Mouse (Mus musculus) left cerebral cortex, adult 8-10 months (tissue): Measurements from ENCODE around the gene Insm1. TPM values are rescaled to one million over a fixed set of nuclear protein-coding genes. Genes with fewer than 3 reads are reported as not detected.

ENCODE experiments used
- DNase-seq, 2 experiments: peaks; one replicate each; pipeline ENCODE4 v3.0.0; 2022; ENCODE audit warnings: low spot score in 2 of 2
- total RNA-seq, 4 experiments: library from RNA; stranded (reverse); gene quantifications; 2 replicates each; pipeline ENCODE4 v1.2.4; 2022

Insm1 gene
- total RNA-seq, 4 experiments from 2014 or later, result 4.7 to 5.9 (median 5.8) TPM

DNA sequence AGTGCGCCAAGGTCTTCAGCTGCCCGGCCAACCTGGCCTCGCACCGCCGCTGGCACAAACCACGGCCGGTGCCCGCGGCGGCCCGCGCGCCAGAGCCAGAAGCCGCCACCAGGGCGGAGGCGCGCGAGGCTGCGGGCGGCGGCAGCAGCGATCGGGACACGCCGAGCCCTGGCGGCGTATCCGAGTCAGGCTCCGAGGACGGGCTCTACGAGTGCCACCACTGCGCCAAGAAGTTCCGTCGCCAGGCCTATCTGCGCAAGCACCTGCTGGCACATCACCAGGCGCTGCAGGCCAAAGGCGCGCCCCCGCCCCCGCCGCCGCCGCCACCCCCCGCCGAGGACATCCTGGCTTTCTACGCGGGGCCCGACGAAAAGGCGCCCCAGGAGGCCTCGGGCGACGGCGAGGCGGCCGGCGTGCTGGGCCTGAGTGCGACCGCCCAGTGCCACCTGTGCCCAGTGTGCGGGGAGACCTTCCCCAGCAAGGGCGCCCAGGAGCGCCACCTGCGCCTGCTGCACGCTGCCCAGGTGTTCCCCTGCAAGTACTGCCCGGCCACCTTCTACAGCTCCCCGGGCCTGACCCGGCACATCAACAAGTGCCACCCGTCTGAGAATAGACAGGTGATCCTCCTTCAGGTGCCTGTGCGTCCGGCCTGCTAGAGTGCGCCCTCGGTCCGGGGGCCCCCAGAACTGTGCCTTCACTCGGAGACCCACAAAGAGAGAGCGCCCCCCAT lies 1.6 kb downstream of the Insm1 start:
- peak in 1 of 2 experiments; percentile 28 for DNase-seq

DNA sequence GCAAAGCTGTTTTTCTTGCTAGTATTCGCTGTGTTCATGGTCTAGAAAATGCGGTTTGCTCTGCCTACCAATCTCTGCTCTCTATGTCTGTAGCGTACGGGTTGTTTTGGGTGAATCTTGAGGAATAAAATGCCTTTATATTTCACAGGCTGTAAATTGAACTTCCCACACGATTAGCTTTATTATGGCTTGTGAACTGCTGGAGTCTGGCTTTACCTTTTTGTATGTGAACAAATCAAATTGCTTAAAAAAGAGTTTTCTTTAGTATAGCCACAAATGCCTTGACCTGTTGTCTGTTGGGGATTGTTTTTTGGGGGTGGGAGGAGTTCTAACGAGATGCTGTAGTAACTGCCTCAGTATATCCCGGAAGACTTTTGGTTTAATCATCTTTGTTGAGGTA lies 2.4 kb downstream of the Insm1 start:
- no peak for DNase-seq

DNA sequence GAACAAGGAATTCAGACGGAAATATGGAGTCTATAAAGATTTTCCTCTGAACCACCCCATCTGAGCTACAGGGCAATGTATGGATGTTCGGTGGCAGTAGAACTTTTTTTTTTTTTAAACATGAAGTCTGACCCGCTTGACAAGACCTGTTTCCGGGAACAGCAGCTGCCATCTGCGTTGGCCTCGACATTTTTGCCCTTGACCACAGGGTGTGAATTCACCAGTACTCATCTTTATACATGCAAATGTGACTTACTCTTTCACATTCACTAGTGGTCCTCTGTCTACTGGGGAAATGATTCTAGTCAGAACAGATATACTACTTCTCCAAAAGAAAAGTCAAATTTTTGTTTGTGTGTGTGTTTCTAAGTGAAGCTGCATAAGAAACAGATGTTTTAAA lies 4.1 kb downstream of the Insm1 start:
- DNase-seq, result no peak

DNA sequence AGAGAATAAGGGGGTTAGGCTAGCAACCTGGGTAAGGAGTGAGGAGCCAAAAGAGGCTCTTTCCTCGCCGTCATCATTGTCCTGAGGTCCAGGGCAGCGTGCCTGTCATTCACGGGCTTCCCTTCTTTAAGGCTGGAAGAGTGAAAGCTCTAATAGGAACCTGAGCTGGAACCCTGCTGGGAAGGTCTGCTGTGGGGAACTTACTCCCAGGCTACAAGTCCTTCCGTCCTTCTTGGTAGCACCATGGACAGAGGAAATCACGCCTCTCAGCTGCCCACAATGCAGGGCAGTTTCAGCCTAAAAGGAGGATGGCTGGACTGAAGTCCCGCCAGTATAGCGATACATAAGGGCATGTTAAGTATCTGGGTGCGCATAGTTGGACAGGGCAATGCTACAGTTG lies 4.8 kb downstream of the Insm1 start:
- DNase-seq, result no peak

DNA sequence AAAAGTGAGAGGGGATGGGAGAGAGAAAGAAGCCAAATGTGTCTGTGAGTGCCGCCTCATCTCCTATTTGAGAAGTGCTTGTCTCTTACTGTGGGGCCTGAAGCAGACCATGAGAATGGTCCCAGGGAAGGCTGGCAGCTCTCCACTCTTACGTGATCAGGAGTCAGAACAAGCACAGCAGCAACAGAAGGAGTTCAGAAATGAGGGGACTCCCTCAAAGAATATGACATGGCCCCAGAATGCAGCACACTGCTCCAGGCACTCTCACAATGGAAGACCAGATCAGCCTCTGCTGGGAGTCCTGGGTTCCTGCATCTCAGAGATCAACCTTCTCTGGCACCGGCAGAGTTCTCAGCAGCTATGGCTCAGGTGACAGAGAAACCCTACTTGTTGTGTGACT lies 5.9 kb downstream of the Insm1 start:
- DNase-seq, result no peak

DNA sequence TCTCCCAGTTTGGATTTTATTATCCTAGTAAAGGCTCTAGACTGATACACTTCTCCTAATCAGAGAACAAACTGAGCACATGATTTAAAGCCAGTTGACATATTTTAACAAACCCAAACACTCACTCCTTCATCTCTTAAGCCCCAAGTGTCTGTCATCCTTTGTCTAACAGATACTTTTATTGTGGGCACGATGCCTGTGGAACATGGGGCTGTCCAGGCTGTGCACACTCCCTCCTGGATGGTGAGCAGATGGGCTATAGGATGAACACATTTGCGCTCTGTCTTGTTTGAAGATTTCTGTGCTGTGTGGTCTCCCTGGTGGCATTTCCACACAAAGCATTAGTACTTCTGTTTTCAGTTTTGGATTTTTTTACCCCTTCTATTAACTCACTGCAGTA lies 6.7 kb downstream of the Insm1 start:
- no peak for DNase-seq

DNA sequence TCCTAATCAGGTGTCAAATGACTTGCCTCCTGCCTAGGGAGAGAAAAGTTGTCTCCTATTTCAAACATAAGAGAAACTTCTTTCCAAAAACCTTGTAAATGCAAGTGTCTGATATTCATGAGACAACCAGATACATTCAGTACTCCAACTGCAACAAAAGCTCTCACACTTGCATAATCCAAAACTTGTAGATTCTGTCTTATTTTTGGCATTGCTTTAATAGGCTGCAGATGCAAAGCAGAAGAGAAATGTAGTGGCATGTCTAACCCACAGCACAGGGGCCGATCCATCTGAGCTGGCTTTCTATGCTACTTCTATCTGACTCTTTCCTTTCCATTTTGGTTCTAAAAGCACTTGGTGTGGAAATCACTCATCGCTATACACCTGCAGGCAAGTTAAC lies 9.8 kb downstream of the Insm1 start:
- DNase-seq, result no peak

DNA sequence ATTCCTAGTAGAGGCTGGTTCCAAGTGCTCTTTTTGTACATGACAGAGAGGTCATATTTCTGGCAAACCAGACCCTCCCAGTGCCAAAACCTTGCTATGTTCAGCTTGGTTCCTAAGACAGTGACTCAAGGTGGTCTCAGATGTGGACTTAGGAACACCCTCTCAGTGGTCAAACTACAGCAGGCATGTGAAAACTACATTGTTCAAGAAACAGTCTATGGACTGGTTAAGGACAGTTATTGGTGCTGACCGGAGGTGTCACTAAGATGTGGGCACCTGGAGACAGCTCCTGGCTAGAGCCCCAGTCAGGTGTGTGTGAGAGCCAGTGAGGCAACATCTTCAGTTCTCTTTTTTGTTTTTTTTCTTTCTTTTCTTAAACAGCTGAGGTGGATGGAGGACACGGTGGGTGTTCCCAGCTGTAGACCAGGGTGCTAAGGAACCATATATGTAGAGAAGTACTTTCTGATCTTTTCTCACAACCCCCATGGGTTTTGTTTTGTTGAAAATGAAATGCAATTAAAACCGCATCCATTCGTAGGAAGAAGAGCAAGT lies 17.6 kb downstream of the Insm1 start:
- DNase-seq, result no peak

DNA sequence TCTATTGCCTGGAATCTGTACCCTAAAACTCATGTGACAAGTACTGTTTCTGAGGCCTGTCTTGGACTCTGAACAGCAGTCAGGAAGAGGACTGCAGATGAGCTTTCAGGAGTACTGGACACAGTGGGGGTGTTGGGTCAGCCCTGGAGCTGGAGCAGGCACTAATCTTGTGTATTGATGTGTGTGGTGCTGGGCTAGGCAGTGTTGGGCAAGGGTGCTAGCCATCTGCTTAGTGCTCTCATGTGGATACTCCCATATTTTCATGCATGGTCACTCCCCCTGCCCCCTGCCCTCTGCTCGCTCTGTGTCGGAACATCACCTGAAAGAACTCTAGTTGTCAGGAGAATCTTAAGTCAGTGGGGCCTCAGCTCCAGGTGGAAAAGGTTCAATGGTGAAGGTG lies 22.3 kb downstream of the Insm1 start:
- DNase-seq, result no peak

DNA sequence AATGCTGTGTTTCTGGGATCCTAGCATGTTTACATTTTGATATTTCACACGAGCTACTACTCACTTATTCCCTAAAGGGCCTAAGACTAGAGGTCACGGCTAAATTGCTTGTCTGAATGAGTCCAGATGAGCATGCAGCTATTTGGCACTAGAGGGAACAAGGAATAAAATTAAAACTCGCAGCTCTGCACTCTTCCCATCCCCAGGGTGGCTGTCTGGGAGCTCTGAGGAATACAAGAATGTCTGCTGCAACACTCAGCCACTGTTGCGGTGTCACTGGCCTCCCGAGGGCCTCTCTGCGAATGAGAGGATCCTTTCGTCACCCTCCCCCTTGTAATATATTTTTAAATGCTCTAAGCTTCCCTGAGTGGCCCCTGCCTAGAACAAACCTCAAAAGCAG lies 23.7 kb downstream of the Insm1 start:
- DNase-seq, result no peak

DNA sequence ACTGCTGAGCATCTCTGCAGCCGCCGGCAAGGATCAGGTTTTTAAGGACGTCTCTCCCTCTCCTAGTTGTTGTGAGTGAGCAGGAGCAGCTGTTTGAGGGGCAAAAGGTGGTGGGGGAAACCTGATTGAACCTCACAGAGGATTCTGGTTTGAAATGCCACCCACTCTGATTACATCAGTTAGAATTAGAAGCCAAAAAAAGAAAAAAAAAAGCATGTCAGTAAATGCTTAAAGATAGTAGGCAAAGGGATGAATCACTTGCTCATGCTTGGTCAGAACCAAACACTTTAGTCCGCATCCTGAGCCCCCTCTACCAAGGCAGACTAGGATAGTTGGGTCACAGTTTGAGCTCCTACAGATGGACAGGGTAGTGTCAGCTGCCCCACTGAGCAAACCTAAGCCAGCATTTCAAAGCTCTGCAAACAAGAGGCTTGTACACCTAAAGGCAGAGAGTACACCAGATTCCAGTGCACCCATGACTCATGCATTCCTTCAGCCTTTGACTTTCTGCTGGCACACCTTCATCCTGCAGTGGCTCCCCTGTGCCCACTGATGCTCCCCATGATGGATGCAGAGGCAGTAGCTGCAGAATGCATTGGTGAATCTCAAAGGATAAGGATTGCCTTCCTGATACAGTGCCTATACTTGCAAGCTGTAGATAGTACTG lies 24.8 kb downstream of the Insm1 start:
- DNase-seq, result peak in 1 of 2 experiments; percentile 37

DNA sequence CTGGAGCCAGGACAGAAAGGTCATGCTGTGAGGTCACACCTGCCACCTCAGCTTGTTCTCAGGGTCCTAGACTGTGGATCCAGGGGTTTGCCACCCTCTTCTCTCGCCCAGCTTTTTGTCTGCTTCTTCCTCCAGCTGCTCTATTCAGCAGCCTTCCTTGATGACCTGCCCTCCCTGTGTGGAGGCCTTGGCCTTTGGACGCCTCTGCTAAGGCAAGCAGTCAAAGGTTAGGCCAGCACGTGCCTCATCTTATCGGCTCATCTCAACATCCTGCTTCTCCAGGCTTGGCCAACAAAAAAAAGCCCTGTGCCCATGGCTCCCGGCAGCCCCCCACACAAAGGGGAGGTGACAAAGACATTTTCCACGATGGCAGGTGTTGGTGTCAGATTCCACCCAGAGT lies 25.9 kb downstream of the Insm1 start:
- no peak for DNase-seq

DNA sequence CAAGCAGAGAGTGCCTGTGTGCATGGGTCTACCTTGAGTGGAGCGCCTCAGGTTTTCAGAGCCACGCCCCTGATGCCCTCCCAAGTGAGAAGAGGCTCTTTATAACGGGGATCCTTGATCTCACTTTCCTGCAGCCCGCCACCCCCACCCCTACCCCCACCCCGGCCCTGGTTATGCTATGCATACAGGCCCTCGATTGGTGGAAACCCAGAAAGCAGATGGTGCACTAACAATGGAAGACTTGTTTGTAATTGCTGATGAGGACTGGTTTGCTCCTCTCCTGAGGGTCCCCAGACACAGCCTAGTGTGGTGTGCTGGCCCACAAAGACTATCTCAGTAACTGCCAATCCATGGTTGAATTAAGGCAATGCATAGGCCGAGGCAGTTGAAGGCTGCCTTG lies 27.3 kb downstream of the Insm1 start:
- DNase-seq, result no peak

DNA sequence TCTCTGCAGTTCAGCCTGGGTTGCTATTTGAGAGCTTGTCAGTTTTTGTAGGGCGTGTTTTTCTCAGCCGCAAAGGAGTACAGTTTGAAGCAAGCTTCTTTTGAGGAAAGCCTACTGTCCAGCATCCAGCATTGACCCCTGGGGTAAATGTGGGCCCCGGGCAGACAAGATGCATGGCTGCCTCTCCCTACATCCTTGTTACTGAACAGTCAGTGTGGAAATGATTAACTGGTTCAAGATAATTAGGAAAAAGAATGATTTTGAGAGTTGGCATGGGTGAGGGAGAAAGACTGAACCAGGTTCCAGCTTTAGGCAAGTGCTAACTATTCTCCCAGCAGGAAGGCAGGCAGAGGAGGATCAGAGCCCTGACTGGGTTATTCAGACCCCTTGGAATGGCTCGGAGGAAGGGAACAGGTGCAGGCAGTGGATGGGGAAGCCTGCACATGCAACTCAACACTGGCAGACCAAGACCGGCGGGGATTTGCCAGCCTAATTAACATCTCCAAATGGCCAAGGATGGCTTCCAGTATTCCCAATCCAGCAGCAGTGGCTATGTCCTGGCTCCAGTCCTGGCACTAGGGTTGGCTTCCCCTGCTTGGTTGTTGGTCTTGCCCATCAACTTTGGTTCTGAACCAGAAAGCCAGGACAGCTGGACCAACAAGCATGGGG lies 28.6 kb downstream of the Insm1 start:
- DNase-seq, result no peak

DNA sequence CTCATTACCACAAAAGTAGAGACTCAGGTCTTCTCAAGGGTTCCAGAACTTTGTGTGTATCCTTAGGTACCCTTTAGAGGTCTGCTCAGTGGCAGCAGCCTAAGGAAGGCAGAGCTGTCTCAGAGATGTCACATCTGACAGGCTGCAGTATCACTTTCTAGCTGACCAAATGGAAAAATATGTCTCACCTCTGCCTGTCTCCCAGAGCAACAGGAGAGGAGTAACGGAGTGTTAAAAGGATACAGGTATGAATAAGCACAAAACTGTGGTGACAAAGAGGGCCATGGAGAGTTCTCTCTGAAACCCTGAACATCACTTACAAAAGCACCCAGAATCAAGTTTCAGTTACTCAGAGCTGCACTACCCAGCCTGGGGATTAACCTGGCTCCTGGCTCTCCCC lies 32.7 kb downstream of the Insm1 start:
- no peak for DNase-seq

DNA sequence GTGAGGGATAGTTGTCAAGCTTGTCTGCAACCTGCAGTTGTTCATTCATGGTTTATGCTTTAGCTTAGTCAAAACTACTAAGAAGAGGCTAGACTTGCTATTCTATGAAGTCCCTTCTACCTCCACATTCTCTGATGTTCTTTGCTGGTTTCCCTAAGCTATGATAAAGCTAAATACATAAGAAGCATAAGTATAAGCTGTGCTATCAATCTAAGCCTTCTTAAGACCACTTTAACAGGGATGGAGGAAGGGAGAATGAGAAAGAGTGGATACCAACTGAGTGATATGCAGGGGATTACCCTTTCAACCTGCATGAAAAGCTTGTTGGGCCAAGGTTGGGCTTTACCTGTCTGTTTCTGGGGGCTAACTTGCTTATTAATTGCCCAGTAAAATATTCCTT lies 33.9 kb downstream of the Insm1 start:
- no peak for DNase-seq

DNA sequence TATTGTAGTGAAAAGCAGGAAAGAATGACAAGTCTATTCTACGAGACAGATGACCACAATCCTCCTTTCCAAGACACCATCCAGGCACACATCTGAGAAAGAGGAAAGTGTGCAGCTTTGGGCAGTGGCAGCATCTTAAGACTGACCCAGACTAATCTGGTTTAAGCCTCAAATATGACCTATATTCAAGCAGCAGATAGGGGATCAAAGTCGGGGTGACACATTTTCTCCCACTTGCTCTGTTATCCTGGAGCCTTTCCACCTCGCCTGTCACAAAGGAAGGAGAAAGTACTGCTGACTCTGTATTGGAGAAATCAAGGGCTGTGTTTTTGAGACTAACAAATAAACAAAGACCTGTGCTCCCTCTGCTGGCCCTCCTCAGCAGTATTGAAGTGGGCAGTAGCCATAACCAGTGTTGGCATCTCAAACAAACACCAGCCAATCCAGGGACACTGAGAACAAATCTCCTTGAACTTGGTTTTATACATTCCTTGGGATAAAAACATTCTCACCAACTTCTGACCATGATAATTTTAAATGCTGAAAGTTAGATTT lies 34.7 kb downstream of the Insm1 start:
- DNase-seq, result no peak

DNA sequence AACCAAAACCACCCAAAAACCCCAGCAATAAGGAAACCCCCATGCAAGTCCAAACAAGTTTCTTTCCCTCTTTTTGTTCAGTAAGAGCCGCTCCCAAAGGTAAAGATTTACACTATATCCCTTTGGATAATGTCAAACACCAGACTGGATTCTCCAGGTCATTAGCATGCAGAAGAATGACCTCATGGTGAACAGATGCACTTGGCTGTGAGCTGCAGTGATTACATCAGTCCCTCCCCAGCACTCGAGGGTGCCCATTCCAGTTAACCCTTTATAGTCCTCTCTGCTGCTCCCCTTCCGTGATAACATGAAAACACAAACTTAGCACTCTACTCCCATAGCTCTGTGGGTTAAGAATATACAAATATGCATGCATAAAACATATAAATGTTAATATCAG lies 35.3 kb downstream of the Insm1 start:
- DNase-seq, result no peak

DNA sequence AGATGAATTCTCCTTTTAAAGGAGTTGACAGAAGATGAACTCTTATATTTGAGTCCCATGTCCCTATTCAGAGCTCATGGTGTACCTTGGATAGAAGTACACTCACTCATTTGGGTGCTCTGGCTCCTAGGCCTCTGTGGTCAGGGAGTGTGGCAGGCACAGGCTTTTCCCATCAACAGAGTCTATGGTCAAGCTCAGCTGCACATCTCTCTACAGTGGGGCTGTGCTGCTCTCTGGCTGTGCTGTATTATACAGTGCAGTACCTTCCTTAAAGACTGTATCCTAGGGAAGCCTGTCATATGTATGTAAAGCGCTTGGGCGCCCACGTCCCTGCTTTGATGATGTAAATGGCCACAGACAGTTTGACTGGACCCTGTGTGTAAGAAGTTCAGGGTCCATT lies 35.9 kb downstream of the Insm1 start:
- DNase-seq, result no peak

DNA sequence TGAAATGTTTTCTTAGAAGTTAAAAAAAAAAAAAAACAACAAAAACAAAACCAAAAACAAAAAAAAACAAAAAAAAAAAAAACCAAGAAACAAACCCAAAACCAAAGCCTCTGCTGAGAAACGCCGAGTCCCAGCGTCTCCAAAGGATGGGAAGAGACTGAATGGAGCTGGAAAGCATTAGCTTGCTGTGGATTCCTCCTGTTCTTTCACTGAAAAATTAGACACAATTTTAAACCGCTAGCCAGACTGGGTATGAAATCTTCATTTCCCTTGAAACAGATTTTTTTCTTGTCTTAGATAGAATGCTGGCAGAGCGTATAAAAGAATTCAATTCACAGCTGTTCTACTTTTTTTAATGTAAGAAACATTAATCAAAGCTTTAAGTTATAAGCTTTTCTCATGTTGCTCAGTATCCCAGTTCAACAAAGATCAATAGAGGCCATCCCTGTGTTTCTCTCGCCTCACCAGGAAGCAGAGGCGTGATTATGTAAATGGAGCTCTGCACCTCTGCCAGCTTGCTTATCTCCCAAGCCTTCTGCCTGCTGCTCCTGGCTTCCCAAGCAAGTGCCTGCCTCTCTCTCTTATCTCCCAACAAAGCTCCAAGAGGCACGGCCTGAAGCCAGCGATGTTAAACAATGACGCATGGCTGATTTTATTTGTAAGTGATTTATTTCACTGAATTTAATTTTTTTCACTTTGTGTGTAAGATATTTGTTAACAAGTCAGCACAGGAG lies 37.2 kb downstream of the Insm1 start:
- DNase-seq, result peak in 1 of 2 experiments; percentile 56

DNA sequence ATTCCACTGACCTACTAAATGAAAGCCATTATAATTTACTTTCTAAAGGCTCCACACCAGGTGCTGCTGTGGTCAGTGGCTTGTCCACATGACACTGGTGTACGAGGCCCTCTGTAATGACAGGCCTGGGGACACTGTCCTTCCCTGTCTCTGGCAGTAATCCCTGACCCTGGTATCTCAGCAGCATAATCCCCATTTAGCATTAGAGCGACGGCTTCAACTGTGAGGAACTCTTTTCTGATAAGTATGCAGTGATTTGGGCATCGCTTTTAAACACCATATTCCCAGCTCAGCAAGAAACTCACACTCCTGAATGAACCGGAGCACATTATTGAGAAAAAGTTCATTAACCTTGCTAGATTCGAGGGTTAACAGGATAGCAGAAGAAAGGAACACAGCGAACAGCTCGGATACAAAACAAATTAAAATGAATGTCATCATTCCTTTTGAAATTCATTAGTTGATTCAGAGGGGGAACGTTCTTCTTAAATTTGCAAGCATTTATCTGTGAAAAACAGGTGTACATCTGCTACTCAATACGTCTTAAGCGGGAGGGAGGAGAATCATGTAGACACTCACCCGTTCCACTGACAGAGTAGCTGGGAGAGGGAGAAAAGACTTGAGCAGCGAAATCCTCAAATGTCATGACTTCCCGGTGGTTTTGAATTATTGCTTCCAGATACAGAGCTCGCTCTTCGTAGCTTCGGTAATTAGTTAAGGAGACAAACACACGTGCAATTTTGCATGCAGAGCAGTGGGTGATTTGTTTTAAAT lies 38.3 kb downstream of the Insm1 start:
- no peak for DNase-seq
